Mouse (Mus musculus) embryonic facial prominence, embryonic 14.5 days (tissue): ENCODE results near the gene Cldn12. TPM values are rescaled to one million over a fixed set of nuclear protein-coding genes. Genes with fewer than 3 reads are reported as not detected.

Experiments
- ATAC-seq: fragments of 200-750 bp; cut with Nextera tagmentation; 2 replicates; pipeline ENCODE4 v1.8.0; 2017; ENCODE audit warnings: low read depth, moderate number of reproducible peaks, moderate TSS enrichment
- DNase-seq: peaks from one replicate; pipeline ENCODE4 v3.0.0-alpha.2; 2015; ENCODE audit warnings: low spot score
- H3K27ac ChIP-seq: fragments of 300-500 bp; sonication (generic); replicated peaks from 2 replicates; pipeline ENCODE4 v1.5.1; 2014; ENCODE audit warnings: low read depth, mild to moderate bottlenecking, low read length, moderate library complexity
- H3K27me3 ChIP-seq: fragments of 300-500 bp; sonication (generic); replicated peaks from 2 replicates; pipeline ENCODE4 v1.6.1; 2014; ENCODE audit warnings: low read length; ENCODE audit not compliant: control insufficient read depth, insufficient read depth
- H3K36me3 ChIP-seq: fragments of 300-500 bp; sonication (generic); 2 replicates; pipeline ENCODE4 v1.6.1; 2014; ENCODE audit warnings: low read length, mixed read lengths; ENCODE audit not compliant: control insufficient read depth, insufficient read depth
- H3K4me1 ChIP-seq: fragments of 300-500 bp; sonication (generic); 2 replicates; pipeline ENCODE4 v1.6.1; 2014; ENCODE audit warnings: antibody characterized with exemption, low read length; ENCODE audit not compliant: control insufficient read depth, insufficient read depth
- H3K4me2 ChIP-seq: fragments of 300-500 bp; sonication (generic); 2 replicates; pipeline ENCODE4 v1.6.1; 2014; ENCODE audit warnings: low read depth, mild to moderate bottlenecking, low read length, moderate library complexity, mixed read lengths
- H3K4me3 ChIP-seq: fragments of 300-500 bp; sonication (generic); 2 replicates; pipeline ENCODE4 v1.5.1; 2014; ENCODE audit warnings: low read depth, mild to moderate bottlenecking, low read length
- H3K9ac ChIP-seq: fragments of 300-500 bp; sonication (generic); 2 replicates; pipeline ENCODE4 v1.6.1; 2014; ENCODE audit warnings: low read depth, mild to moderate bottlenecking, low read length, moderate library complexity, mixed read lengths
- H3K9me3 ChIP-seq: fragments of 300-500 bp; sonication (generic); 2 replicates; pipeline ENCODE4 v1.6.1; 2016; ENCODE audit warnings: low read length; ENCODE audit not compliant: control insufficient read depth
- WGBS: fragments of 180-500 bp; shearing (Covaris S2); extraction: QIAGEN DNeasy Blood & Tissue Kit; methylation state at CpG from one replicate; pipeline ENCODE4 v1.1.7; 2014; 5-methylcytosine and 5-hydroxymethylcytosine counted together
- polyA plus RNA-seq: library from polyadenylated mRNA; unstranded; fragments of >200 nt; fragmentation: Nextera tagmentation; extraction: Ambion mirVana; gene quantifications from 2 replicates; pipeline ENCODE4 v1.2.1, GENCODE M21; 2014

Cldn12 gene
- polyA plus RNA-seq, 1 experiment from 2014 or later: 15.6 TPM

DNA sequence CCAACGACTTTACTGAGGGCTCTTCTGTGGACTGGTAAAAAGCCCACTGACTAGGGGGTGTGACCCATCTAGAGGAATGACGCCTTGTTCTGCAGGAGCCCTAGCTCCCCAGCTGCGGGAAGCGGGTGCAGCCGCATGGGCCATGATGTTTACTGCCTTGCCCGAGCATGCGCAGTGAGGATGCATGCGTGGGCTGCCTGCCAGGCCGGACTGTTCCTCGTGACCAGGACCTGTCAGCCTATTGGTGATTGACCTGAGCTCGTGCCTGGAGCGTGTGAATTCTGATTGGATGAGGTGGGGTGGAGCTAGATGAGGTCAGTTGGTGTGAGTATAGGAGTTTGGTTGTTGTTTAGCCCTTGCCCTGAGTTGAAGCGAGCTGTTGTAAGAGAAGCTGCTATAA, 10.3 kb downstream of the Cldn12 start:
- Histone ChIP-seq H3K27me3 (no peaks in the 10 kb centered on the region), H3K4me3 (no peak overlapping the region), H3K9ac (no peak overlapping the region), H3K9me3 (no peaks in the 10 kb centered on the region), H3K4me1 (no peaks in the 10 kb centered on the region), H3K27ac (no peak overlapping the region), H3K36me3 (peaks cover 31% of the 10 kb centered on the region; the same call in 1 of the 2 replicates), H3K4me2 (no peak overlapping the region)
- WGBS: 90% methylated on average over 13 of the region's 13 CpGs
- ATAC-seq (no peak), DNase-seq (no peak)

DNA sequence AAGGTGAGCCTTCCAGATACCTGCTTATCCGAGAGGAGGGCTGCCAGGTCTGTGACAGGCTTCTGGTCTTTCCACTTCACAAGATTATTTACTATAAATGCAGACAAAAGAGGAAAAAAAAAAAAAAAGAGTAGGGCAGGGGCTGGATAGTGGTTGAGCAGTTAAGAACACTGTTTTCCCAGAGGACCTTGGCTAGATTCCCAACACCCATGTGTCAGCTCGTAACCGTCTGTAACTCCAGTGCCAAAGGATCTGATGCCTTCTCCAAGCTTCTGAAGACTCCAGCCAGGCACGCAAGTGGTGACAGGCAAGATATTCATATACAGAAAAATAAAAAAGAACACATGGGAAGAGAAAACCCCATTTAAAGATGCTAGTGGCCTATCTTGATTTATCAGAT, 11.4 kb downstream of the Cldn12 start:
- 83% methylated on average over 4 of the region's 4 CpGs for WGBS
- peaks cover 31% of the 10 kb centered on the region; the same call in 1 of the 2 replicates for H3K36me3 ChIP-seq
- DNase-seq (peak; percentile 27), ATAC-seq (no peak)
- no peaks in the 10 kb centered on the region for H3K9me3 ChIP-seq
- no peak overlapping the region for H3K4me3 ChIP-seq
- no peaks in the 10 kb centered on the region for H3K4me1 ChIP-seq
- no peak overlapping the region for H3K27ac ChIP-seq
- H3K27me3 ChIP-seq: no peaks in the 10 kb centered on the region
- H3K4me2 ChIP-seq: no peak overlapping the region
- no peak overlapping the region for H3K9ac ChIP-seq

DNA sequence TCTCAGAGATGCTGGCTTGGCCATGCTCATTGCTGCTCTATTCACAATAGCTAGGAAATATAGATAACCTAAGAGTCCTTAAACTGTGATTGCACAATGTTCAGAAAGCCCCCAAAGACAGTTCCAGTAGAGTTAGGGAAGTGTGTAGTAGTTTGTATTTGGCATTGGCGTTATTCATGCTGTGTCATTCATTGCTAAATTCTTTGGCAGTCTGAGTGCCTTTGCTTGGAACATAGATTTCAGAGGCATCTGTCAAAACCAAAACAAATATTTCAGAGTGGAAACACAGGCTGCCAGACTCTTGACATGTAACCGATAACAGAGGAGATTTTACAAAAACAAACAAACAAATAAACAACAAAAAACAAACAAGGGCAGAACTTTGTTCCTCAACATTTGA, 13.2 kb downstream of the Cldn12 start:
- H3K9me3 ChIP-seq: no peaks in the 10 kb centered on the region
- DNase-seq (no peak), ATAC-seq (no peak)
- no peaks in the 10 kb centered on the region for H3K27me3 ChIP-seq
- no peak overlapping the region for H3K27ac ChIP-seq
- 74% methylated on average over 2 of the region's 2 CpGs for WGBS
- no peak overlapping the region for H3K9ac ChIP-seq
- H3K4me3 ChIP-seq: no peak overlapping the region
- H3K4me1 ChIP-seq: no peaks in the 10 kb centered on the region
- no peak overlapping the region for H3K4me2 ChIP-seq
- peaks cover 13% of the 10 kb centered on the region; the same call in 1 of the 2 replicates for H3K36me3 ChIP-seq

DNA sequence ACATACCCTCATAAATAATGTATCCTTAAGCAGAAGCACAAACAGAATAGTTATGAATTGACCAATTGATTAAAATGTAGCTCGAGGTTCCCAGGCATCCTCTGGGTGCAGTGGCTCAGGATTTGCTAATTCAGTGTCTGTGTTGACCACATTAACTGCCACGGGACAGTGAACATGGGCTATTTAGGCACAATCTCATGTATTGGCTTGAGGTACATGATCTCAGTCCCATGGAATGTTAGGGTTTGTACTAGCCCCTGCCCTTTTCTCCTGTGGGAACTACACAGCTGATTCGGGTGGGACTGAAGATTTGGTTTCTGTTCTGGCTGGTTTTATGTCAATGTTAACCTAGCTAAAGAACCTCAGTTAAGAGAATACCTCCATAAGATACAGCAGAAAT, 18.4 kb downstream of the Cldn12 start:
- Histone ChIP-seq H3K27me3 (no peaks in the 10 kb centered on the region), H3K36me3 (no peaks in the 10 kb centered on the region), H3K9me3 (no peaks in the 10 kb centered on the region), H3K27ac (no peak overlapping the region), H3K4me3 (no peak overlapping the region), H3K4me1 (no peaks in the 10 kb centered on the region), H3K9ac (no peak overlapping the region), H3K4me2 (no peak overlapping the region)
- no peak for DNase-seq
- 61% methylated on average over 3 of the region's 3 CpGs for WGBS
- ATAC-seq: no peak

DNA sequence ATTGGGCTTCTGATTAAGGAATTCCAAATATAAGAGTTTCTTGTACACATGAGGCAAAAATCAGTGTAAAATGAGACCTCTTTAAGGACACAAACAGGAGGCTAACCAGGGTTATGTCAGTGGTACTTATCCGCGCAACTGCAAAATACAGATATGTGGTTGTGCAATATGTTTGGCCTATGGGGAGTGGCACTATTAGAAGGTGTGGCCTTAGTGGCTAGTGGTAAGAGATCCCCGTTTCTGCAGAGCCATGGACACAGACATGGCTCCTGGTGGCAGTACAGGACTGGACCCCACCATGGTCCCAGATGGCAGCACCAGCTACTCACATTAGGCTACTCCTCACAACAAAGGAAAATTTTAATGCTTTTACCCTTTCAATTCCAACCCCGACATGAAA, 19.7 kb downstream of the Cldn12 start:
- ATAC-seq (no peak), DNase-seq (no peak)
- Histone ChIP-seq H3K9ac (no peak overlapping the region), H3K27me3 (no peaks in the 10 kb centered on the region), H3K4me1 (no peaks in the 10 kb centered on the region), H3K9me3 (no peaks in the 10 kb centered on the region), H3K36me3 (no peaks in the 10 kb centered on the region), H3K4me2 (no peak overlapping the region), H3K27ac (no peak overlapping the region), H3K4me3 (no peak overlapping the region)
- WGBS: 86% methylated on average over 4 of the region's 4 CpGs

DNA sequence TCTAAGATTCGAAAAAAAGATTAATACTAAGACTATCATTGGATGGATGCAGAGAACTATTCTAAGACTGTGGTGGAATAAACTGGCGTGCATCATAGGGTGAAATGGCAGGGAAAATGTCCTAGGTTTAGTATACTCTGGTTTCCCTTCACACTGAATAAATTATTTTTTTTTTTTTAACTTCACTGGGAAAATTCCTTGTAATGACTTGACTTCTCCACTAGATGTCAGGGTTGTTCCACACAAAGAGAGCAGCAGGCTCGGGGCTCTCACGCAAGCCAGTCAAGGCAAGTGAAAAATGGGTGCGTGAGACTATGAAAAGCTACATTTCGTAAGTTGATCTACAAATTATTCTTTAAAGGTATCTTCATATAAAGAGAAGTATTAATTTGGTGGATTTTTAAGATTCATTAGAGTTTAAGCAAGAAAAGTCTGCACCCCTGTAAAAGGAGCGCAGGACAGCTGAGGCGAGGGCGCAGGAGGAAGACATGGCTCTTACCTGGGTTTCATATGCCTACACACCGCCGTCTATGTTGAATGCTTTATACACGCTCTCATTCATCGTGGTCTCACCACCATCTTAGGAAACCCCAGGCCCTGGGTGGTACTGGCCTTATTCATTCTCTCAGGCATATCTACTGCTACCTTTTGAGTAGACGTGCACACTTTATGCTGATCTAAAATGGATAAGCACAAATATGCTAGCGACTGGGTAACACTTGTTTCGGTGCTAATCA, 20.3 kb downstream of the Cldn12 start:
- H3K27me3 ChIP-seq: no peaks in the 10 kb centered on the region
- no peak overlapping the region for H3K4me3 ChIP-seq
- H3K36me3 ChIP-seq: no peaks in the 10 kb centered on the region
- ATAC-seq: no peak
- peak; percentile 71 for DNase-seq
- no peak overlapping the region for H3K9ac ChIP-seq
- H3K4me1 ChIP-seq: no peaks in the 10 kb centered on the region
- H3K9me3 ChIP-seq: no peaks in the 10 kb centered on the region
- H3K27ac ChIP-seq: no peak overlapping the region
- no peak overlapping the region for H3K4me2 ChIP-seq
- WGBS: 40% methylated on average over 16 of the region's 16 CpGs

DNA sequence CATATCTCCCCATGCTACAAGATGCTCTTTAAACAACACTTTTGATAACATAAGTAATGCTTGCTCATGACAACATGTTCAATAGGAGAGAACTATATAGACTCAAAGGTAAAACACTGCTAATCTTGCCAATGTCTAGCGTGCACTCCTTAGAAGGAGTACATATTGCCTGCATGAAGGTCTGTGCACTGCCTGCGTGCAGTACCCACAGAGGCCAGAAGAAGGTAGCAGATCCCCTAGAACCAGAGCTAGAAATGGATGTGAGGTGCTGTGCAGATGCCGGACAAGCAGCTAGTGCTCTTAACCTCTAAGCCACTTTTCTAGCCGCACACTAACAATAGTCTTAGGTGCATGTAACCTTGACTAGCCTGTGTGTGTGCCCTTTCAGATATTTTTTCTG, 22.6 kb downstream of the Cldn12 start:
- no peak overlapping the region for H3K4me2 ChIP-seq
- H3K4me3 ChIP-seq: no peak overlapping the region
- no peaks in the 10 kb centered on the region for H3K27me3 ChIP-seq
- no peaks in the 10 kb centered on the region for H3K9me3 ChIP-seq
- no peak overlapping the region for H3K27ac ChIP-seq
- no peaks in the 10 kb centered on the region for H3K36me3 ChIP-seq
- ATAC-seq (no peak), DNase-seq (no peak)
- H3K9ac ChIP-seq: no peak overlapping the region
- WGBS: 93% methylated on average over 4 of the region's 4 CpGs
- H3K4me1 ChIP-seq: no peaks in the 10 kb centered on the region

DNA sequence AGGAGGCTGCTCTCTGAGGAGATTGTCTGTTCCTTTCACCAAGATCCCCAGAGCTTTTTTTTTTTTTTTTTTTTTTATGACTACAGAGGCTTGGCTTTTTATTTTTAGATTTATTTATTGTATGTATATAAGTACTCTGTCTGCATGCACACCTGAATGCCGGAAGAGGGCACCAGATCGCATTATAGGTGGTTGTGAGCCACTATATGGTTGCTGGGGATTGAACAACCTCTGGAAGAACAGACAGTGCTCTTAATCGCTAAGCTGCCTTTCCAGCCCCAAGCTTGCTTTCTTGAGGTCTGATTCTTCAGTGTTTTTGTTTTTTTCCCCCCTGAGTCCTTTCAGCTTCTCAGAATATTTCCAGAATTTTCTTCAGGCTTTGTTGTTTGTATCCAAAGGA, 28.7 kb downstream of the Cldn12 start:
- Histone ChIP-seq H3K4me1 (no peaks in the 10 kb centered on the region), H3K4me2 (no peak overlapping the region), H3K27ac (no peak overlapping the region), H3K9ac (no peak overlapping the region), H3K9me3 (no peaks in the 10 kb centered on the region), H3K27me3 (no peaks in the 10 kb centered on the region; the same call in 1 of the 2 replicates), H3K36me3 (no peaks in the 10 kb centered on the region), H3K4me3 (no peak overlapping the region)
- DNase-seq: no peak
- 49% methylated on average over 3 of the region's 3 CpGs for WGBS
- no peak for ATAC-seq

DNA sequence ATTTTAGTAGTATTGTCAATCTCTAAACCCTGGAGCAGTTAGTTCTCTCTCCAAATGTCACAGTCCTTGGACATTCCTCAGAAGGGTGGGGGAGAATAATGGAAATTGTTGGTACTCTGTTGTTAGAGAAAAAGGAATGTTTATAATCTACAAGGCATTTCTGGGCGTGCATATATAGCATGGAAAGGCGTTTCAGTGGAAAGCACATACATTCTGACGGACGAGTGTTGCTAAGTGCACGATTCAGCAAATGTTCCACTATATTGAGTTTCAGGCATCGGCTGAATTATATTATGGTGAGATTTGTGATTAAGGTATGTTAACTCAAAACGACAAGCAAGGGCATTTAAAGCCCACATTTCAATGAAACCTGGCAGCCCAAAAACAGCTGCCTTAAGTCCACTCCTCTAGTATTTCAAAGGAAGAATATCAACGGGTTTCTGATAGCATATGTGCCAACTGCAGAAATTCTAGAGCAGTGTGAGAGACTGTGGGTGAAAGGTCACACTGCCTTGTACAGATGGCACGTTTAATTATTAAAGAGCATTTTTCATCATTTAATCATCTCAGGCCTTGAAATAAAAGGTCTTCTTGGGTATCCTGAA, 31.4 kb downstream of the Cldn12 start:
- peak; percentile 84 for DNase-seq
- WGBS: 25% methylated on average over 9 of the region's 9 CpGs
- Histone ChIP-seq H3K27ac (no peak overlapping the region), H3K4me3 (no peak overlapping the region), H3K4me1 (no peaks in the 10 kb centered on the region), H3K36me3 (no peaks in the 10 kb centered on the region), H3K9ac (no peak overlapping the region), H3K4me2 (no peak overlapping the region), H3K27me3 (no peaks in the 10 kb centered on the region; the same call in 1 of the 2 replicates), H3K9me3 (no peaks in the 10 kb centered on the region)
- ATAC-seq: peak; percentile 84
